Mouse (Mus musculus) midbrain, embryonic 13.5 days (tissue): ENCODE measurements at regions not wholly inside any gene's neighbourhood (a gene's known extent, or its start where the extent isn't known, plus 50 kb on each side); places are given as distances from the start of the nearest gene placed in this dataset.

Experiments used
- ATAC-seq: fragments of 200-750 bp; cut with Nextera tagmentation; 2 replicates; pipeline ENCODE4 v1.8.0; 2017; ENCODE audit warnings: mild to moderate bottlenecking, moderate TSS enrichment, moderate library complexity
- H3K27ac ChIP-seq: fragments of 300-500 bp; sonication (generic); 2 replicates; pipeline ENCODE4 v1.5.1; 2015; ENCODE audit warnings: inconsistent platforms, mild to moderate bottlenecking, moderate library complexity
- H3K27me3 ChIP-seq: fragments of 300-500 bp; sonication (generic); 2 replicates; pipeline ENCODE4 v1.6.1; 2015; ENCODE audit warnings: mild to moderate bottlenecking, inconsistent platforms
- H3K36me3 ChIP-seq: fragments of 300-500 bp; sonication (generic); 2 replicates; pipeline ENCODE4 v1.6.1; 2015; ENCODE audit warnings: mild to moderate bottlenecking, inconsistent platforms
- H3K4me1 ChIP-seq: fragments of 300-500 bp; sonication (generic); replicated peaks from 2 replicates; pipeline ENCODE4 v1.6.1; 2015; ENCODE audit warnings: inconsistent platforms
- H3K4me2 ChIP-seq: fragments of 300-500 bp; sonication (generic); replicated peaks from 2 replicates; pipeline ENCODE4 v1.6.1; 2015; ENCODE audit warnings: moderate library complexity, mild to moderate bottlenecking, inconsistent platforms
- H3K4me3 ChIP-seq: fragments of 300-500 bp; sonication (generic); replicated peaks from 2 replicates; pipeline ENCODE4 v1.5.1; 2015; ENCODE audit warnings: mild to moderate bottlenecking, inconsistent platforms
- H3K9ac ChIP-seq: fragments of 300-500 bp; sonication (generic); replicated peaks from 2 replicates; pipeline ENCODE4 v1.6.1; 2015; ENCODE audit warnings: mild to moderate bottlenecking, inconsistent platforms
- H3K9me3 ChIP-seq: fragments of 300-500 bp; sonication (generic); 2 replicates; pipeline ENCODE4 v1.6.1; 2016; ENCODE audit warnings: mild to moderate bottlenecking, inconsistent platforms
- WGBS: fragments of 180-500 bp; shearing (Covaris S2); methylation state at CpG from one replicate; pipeline ENCODE4 v1.1.7; 2015; 5-methylcytosine and 5-hydroxymethylcytosine counted together

DNA sequence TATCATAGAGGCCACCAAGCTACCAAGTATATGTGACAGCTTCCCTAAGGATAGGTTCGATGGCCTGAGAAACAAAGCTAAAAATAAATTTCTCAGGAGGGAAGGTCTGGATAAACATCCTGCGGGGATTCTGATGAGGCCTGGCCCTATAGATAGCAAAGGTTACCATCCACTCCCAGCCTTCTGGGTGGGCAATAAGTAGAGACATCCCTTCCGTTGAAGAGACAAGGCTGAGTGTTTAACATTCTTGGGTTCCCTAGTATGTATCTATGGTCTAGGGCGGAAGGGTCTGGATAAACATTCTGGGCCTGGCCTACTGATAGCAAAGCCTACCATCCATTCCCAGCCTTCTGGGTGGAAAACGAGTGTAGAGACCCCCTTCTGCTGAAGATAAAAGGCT lies 180.5 kb upstream of the Dlk1 start:
- Histone ChIP-seq H3K4me2 (no peak overlapping the region), H3K4me3 (no peak overlapping the region), H3K27ac (no peak overlapping the region), H3K9me3 (no peaks in the 10 kb centered on the region), H3K9ac (no peak overlapping the region), H3K36me3 (no peaks in the 10 kb centered on the region), H3K27me3 (no peaks in the 10 kb centered on the region), H3K4me1 (no peaks in the 10 kb centered on the region)
- no peak for ATAC-seq
- WGBS: 82% methylated on average over 5 of the region's 5 CpGs

DNA sequence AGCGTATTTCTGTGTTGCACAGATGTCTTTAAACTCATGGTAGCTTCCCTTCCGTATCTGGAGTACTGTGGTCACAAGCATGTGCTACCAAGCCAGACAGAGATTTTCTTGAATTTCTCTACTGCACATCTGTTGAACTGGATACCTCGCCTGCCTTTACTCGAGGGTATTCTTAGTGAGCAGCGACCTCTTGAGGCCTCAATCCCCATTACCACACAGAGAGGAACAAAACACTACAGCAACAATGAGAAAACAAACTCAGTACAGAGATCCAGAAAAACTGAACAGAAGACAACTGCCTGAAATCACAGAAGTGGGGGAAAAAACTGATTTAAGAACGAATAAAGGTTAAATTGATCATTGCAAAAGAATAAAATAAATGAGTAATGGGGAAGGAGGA lies 137.8 kb upstream of the Dlk1 start:
- H3K9ac ChIP-seq: no peak overlapping the region
- no peaks in the 10 kb centered on the region for H3K9me3 ChIP-seq
- no peak overlapping the region for H3K4me2 ChIP-seq
- H3K4me1 ChIP-seq: no peaks in the 10 kb centered on the region
- ATAC-seq: no peak
- no peaks in the 10 kb centered on the region for H3K27me3 ChIP-seq
- WGBS: 25% methylated on average over 6 of the region's 6 CpGs
- H3K27ac ChIP-seq: no peak overlapping the region
- no peaks in the 10 kb centered on the region for H3K36me3 ChIP-seq
- H3K4me3 ChIP-seq: no peak overlapping the region

DNA sequence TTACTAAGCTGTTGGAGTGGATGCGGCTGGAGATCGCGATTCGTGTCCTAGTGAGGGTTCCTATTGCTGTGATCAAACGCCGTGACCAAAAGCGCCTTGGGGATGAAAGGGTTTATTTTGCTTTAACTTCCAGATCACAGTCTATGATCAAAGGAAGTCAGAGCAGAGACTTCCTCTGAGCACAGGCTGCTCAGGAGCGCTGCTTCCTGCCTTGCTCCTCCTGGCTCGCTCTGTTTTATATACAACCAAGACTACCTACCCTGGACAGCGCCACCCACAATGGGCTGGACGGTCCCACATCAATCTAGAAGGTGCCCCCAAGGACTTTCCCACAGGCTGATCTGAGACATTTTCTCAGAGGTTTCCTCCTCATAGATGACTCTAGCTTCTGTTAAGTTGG lies 126.6 kb upstream of the Dlk1 start:
- Histone ChIP-seq H3K36me3 (no peaks in the 10 kb centered on the region), H3K4me3 (no peak overlapping the region), H3K27ac (no peak overlapping the region), H3K27me3 (no peaks in the 10 kb centered on the region), H3K9ac (no peak overlapping the region), H3K9me3 (no peaks in the 10 kb centered on the region), H3K4me2 (no peak overlapping the region), H3K4me1 (no peaks in the 10 kb centered on the region)
- WGBS: 49% methylated on average over 11 of the region's 11 CpGs
- no peak for ATAC-seq

DNA sequence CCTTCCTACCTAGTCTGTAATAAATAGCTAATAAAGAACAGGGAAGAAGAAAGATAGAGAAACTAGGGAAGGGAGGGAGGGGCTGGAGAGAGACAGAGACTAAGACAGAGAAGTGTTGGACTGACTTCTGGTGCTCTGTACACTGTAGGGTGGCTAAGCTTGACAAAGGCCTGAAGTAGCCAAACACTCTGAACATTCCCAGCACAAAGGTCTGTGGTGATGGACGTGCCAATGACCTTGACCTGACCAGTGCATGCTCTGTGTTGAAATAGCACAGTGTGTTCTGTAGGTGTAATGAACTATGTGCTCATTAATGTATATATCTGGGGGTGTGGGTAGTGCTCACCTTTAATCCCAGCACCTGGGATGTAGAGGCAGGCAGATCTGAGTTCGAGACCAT lies 81.3 kb upstream of the Dlk1 start:
- no peaks in the 10 kb centered on the region for H3K4me1 ChIP-seq
- no peak for ATAC-seq
- 77% methylated on average over 2 of the region's 2 CpGs for WGBS
- H3K4me2 ChIP-seq: no peak overlapping the region
- H3K27ac ChIP-seq: no peak overlapping the region
- peaks cover 5% of the 10 kb centered on the region for H3K9me3 ChIP-seq
- no peaks in the 10 kb centered on the region for H3K27me3 ChIP-seq
- no peak overlapping the region for H3K4me3 ChIP-seq
- no peaks in the 10 kb centered on the region for H3K36me3 ChIP-seq
- H3K9ac ChIP-seq: no peak overlapping the region

DNA sequence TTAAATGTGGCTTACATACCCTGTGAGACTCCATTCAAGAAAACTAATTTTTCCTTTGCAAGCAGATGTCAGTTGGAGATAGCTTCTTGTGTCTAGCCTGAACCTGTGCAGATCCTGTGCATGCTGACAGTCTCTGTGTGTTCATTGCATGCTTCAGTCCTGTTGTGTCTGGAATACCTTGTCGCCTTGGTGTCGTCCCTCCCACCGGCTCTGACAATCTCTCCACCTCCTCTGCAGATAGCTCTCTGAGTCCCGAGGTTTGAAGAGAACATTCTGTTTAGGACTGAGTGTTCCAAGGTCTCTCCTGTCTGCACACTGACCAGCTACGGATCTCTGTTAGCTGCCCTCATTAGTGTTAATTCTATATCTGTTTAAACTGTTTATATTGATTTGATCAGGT lies 66.8 kb upstream of the Dlk1 start:
- Histone ChIP-seq H3K9me3 (no peaks in the 10 kb centered on the region), H3K27ac (no peak overlapping the region), H3K4me2 (no peak overlapping the region), H3K9ac (no peak overlapping the region), H3K4me1 (no peaks in the 10 kb centered on the region), H3K36me3 (no peaks in the 10 kb centered on the region), H3K27me3 (no peaks in the 10 kb centered on the region), H3K4me3 (no peak overlapping the region)
- ATAC-seq: no peak
- WGBS: 84% methylated on average over 5 of the region's 5 CpGs

DNA sequence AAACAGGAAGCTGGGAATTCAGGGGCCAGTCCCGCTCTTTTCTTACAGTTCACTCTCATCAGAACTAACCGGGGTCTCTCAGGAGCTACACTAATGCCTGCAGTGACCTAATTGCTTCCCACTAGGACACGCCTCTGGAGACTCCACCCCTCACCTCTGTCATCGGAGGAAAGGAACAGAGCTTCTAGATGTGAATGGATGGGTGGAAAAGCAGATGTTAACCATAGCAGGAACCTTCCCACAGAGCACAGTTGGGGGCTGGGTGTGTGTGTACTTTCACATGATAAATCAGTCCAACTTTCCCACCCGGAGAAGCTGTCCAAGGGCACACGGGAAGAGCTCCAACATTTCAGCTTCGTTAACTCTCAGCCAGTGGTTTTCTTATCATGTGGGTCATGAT lies 63.8 kb upstream of the Dlk1 start:
- Histone ChIP-seq H3K4me2 (no peak overlapping the region), H3K36me3 (no peaks in the 10 kb centered on the region), H3K27ac (no peak overlapping the region), H3K9ac (no peak overlapping the region), H3K4me3 (no peak overlapping the region), H3K27me3 (0 out of 2 replicates have a peak, but pooled peaks cover 4% of the 10 kb centered on the region), H3K9me3 (no peaks in the 10 kb centered on the region), H3K4me1 (peaks cover 11% of the 10 kb centered on the region)
- no peak for ATAC-seq
- WGBS: 73% methylated on average over 7 of the region's 7 CpGs

DNA sequence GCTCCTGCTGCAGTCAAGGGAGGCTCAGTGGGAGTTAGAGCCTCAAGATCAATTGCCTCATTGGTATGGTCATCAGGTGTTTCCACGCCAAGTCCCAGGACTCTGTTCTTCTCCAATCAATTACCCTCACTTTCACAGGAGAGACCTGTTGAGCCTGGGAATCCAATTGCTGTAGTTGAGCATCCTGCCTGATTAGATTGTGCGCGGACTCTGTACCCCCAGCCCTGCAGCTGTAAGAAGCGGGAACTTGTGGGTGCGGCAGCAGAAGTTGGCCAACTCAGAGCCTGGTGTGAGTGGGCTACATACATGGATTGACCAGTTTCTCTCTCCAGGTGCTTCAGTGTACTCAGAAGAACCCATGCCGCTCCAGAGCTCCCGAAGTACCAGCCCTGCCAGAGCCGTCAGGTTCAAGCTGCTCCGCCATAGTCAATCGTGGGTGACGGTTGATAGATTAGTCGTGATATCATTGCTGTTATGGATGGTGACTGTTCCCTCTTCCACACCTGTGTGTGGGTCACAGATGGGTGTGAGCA lies 62.2 kb upstream of the Dlk1 start:
- WGBS: 96% methylated on average over 12 of the region's 12 CpGs
- peaks cover 23% of the 10 kb centered on the region for H3K4me1 ChIP-seq
- H3K9me3 ChIP-seq: no peaks in the 10 kb centered on the region
- ATAC-seq: no peak
- no peak overlapping the region for H3K9ac ChIP-seq
- H3K4me2 ChIP-seq: no peak overlapping the region
- no peaks in the 10 kb centered on the region for H3K36me3 ChIP-seq
- H3K27ac ChIP-seq: no peak overlapping the region
- no peak overlapping the region for H3K4me3 ChIP-seq
- 0 out of 2 replicates have a peak, but pooled peaks cover 4% of the 10 kb centered on the region for H3K27me3 ChIP-seq

DNA sequence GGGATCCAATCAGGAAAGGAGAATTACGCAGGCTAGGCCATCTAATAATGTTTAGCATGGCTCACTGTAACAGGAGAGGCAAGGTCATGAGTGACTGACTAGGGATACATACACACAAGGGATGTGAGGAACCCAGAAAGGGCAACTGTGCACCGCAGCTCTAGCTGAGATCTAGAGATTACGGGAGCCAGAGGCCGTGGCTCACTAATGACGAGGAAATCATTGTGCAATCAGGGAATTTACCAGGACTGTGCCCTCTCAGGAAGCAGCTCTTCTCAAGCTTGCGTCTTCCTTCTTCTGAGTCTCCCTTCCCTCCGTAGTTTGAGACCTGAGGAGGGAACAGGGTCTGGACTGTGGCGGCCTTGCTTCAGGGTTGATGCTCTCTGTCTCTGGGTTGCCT lies 61.6 kb upstream of the Dlk1 start:
- H3K4me1 ChIP-seq: peaks cover 23% of the 10 kb centered on the region
- H3K4me3 ChIP-seq: no peak overlapping the region
- 0 out of 2 replicates have a peak, but pooled peaks cover 4% of the 10 kb centered on the region for H3K27me3 ChIP-seq
- H3K27ac ChIP-seq: no peak overlapping the region
- no peak overlapping the region for H3K4me2 ChIP-seq
- no peak overlapping the region for H3K9ac ChIP-seq
- 89% methylated on average over 8 of the region's 8 CpGs for WGBS
- no peaks in the 10 kb centered on the region for H3K9me3 ChIP-seq
- no peaks in the 10 kb centered on the region for H3K36me3 ChIP-seq
- no peak for ATAC-seq

DNA sequence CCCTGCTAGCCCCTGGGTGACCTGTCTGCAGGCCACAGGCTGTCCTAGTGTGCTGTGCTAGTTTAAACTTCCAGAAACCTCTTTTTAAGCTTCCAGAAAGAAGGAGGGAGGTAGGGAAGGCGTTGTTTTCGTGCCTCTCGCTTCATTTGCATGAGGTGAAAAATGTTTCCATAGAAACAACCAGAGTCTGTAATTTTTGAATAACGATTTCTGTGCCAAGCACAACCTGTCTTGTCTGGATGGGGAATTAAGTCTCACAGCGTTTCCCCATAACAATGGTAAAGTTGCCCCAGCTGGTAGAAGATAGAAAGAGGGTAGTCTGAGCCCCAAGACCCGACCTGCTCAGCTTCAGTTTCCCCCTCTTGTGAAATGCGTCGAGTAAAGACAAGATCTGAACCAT lies 59.3 kb upstream of the Dlk1 start:
- 30% methylated on average over 8 of the region's 8 CpGs for WGBS
- Histone ChIP-seq H3K36me3 (no peaks in the 10 kb centered on the region), H3K9ac (peak overlapping the region; percentile 34), H3K9me3 (no peaks in the 10 kb centered on the region), H3K27ac (peak overlapping the region; percentile 79; the same call in 1 of the 2 replicates), H3K27me3 (peaks cover 6% of the 10 kb centered on the region; the same call in 1 of the 2 replicates), H3K4me2 (peak overlapping the region; percentile 32), H3K4me1 (peaks cover 41% of the 10 kb centered on the region), H3K4me3 (no peak overlapping the region)
- no peak for ATAC-seq

DNA sequence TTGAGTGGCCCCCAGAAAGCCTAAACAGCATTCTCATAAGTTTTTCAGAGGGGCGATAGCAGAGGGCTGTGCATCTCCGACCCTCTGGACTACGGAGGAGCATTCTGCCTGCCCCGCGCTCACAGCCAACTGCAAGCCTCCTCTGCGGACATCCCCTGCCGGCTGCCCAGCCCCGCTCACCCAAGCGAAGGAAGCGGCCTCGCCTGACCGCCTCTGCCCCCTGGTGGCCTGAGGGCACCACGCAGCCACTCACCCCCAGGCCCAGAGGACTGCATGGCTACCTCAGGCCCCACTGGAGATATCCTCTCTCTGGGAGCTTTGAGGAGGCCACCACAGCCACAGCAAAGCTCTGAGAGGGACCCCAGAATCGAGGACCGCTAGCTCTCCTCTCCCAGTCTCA lies 58.8 kb upstream of the Dlk1 start:
- 4% methylated on average over 15 of the region's 15 CpGs for WGBS
- Histone ChIP-seq H3K27ac (peak overlapping the region; percentile 79), H3K4me3 (no peak overlapping the region), H3K36me3 (no peaks in the 10 kb centered on the region), H3K9me3 (no peaks in the 10 kb centered on the region), H3K27me3 (peaks cover 6% of the 10 kb centered on the region; the same call in 1 of the 2 replicates), H3K9ac (peak overlapping the region; percentile 34), H3K4me1 (peaks cover 44% of the 10 kb centered on the region), H3K4me2 (peak overlapping the region; percentile 32)
- peak; percentile 81 for ATAC-seq

DNA sequence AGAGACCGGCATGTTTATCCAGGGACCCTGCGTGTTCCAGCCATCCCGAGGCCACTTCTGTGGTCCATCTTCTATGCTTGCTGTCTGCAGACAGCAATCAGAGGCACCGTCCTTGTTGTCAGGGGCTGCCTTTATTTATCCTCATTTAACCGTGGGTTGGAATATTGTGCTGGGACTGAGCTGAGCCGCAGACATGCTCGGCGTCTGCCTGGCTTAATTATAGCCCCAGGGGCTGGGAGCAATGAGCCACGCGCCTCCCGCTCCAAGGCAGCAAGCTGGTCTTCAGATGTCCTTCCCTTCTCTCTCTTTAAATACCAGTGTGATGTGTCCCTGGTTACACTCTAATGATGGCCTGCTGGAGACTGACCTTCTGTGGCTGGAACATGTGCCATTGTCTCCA lies 58.2 kb upstream of the Dlk1 start:
- H3K4me2 ChIP-seq: no peak overlapping the region
- H3K27ac ChIP-seq: peak overlapping the region; percentile 79
- H3K27me3 ChIP-seq: peaks cover 6% of the 10 kb centered on the region; the same call in 1 of the 2 replicates
- ATAC-seq: peak; percentile 38
- no peak overlapping the region for H3K4me3 ChIP-seq
- no peaks in the 10 kb centered on the region for H3K9me3 ChIP-seq
- 37% methylated on average over 11 of the region's 11 CpGs for WGBS
- peaks cover 49% of the 10 kb centered on the region for H3K4me1 ChIP-seq
- no peak overlapping the region for H3K9ac ChIP-seq
- no peaks in the 10 kb centered on the region for H3K36me3 ChIP-seq

DNA sequence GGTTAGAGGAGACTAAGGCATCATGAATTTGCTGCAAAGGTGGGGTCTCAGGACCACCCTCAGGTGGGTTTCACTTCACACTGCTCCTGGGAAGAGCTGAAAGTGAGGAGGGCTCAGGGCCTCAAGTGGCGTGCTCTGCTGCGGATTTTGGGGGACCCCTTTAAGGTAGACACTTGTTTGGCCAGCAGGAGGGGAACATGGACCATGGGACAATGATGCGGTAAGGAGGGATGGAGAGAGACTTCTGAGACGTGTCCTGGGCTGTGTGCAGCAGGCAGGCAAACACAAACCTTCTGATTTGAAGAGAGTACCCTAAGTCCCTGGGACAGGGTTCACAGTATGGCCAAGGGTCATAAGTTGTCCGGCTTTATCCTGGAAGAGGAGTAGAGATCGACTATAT lies 56.0 kb upstream of the Dlk1 start:
- Histone ChIP-seq H3K9ac (no peak overlapping the region), H3K4me3 (no peak overlapping the region), H3K27ac (no peak overlapping the region), H3K36me3 (no peaks in the 10 kb centered on the region), H3K9me3 (no peaks in the 10 kb centered on the region), H3K4me2 (no peak overlapping the region), H3K27me3 (peaks cover 10% of the 10 kb centered on the region), H3K4me1 (peaks cover 64% of the 10 kb centered on the region)
- ATAC-seq: no peak
- WGBS: 89% methylated on average over 6 of the region's 6 CpGs
